Mouse (Mus musculus): Measurements from ENCODE around the gene Yy2. TPM values are rescaled to one million over a fixed set of nuclear protein-coding genes. Genes with fewer than 3 reads are reported as not detected.

Gene Yy2
- total RNA-seq, 2 experiments from 2014 or later, result 0.92 to 1.1 TPM

DNA sequence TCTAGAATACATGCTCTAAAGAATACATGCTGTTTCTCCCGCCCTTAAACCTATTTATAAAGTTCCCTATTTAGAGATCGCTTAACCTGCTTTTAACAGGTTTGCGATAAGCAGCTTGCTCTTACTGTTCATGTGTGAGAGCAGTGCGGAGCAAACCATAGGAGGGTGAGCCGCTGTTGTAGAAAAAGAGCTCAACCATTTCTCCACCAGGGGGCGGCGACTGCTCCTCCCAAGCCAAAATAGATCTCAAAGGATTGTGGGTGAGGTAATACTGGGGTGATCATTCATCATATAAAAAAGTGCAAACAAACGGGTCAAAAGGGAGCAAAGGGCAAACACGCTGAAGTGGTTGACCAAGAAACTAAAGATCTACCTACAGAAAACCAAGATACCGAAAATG, 5.0 kb downstream of the Yy2 start:
- peak; percentile 40 for TF ChIP-seq CTCF (IDR thresholded peaks at IDR 0.05)

DNA sequence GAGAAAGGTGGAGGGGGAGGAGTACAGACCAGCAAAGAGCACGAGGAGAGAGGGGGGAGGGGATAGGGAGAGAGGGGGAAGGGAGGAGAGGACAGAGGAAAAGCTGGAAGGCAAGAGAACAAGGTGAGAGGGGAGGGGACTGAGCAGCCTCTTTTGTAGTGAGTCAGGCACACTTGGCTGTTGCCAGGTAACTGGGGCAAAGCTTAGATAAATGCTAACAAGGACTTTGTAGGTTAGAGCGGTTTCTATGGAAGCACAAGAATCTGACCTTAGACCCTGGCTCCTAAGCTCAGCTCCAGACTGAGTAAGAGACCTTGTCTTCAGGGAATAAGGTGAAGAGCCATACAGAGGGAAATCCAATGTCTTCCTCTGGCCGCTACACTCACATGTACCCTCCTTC, 21.7 kb downstream of the Yy2 start:
- DNase-seq, result no peak

More for the DNA sequence above, 5.0 kb downstream of the Yy2 start:
- intact Hi-C loops (cut with DNase I), result loop anchor here (5.0 kb wide), 1 partner anchor 79 kb away; no protein-coding TSS in a partner anchor
- H3K4me3 ChIP-seq, result no peak overlapping the region
- no peak for DNase-seq
- H3K27ac ChIP-seq, result no peak overlapping the region

More for the DNA sequence above, 21.7 kb downstream of the Yy2 start:
- intact Hi-C loops (cut with DNase I), result no loop called here
- no peak overlapping the region for H3K27ac ChIP-seq
- TF ChIP-seq CTCF (IDR thresholded peaks at IDR 0.05), result no peak
- no peak overlapping the region for H3K4me3 ChIP-seq

Other genes with a start within 250 kb of the Yy2 start
- under 1 TPM; 0.33 TPM for gene Phex, start 153.7 kb downstream of the Yy2 start, total RNA-seq (2021)
- gene Sms, start 76.7 kb downstream of the Yy2 start, total RNA-seq (2021), result 10 to 100 TPM; 39.0 to 87.5 TPM
- gene Mbtps2, start 29.7 kb upstream of the Yy2 start, total RNA-seq (2021), result 10 to 100 TPM; 14.0 to 15.5 TPM
- gene Smpx, start 129.9 kb upstream of the Yy2 start, total RNA-seq (2021), result 100 to 1,000 TPM; 324 to 381 TPM
- 10 to 100 TPM; 12.1 to 33.3 TPM for gene Klhl34, start 249.4 kb upstream of the Yy2 start, total RNA-seq (2021)

Data from gastrocnemius, adult 2 months (tissue).